Mouse (Mus musculus) heart, embryonic 16.5 days (tissue): Measurements from ENCODE around the gene Gpc6. TPM values are rescaled to one million over a fixed set of nuclear protein-coding genes. Genes with fewer than 3 reads are reported as not detected.

Experiments used
- ATAC-seq: fragments of 200-750 bp; cut with Nextera tagmentation; replicated peaks from 2 replicates; pipeline ENCODE4 v1.8.0; 2017; ENCODE audit warnings: moderate number of reproducible peaks; ENCODE audit not compliant: insufficient read depth, low FRiP score; ENCODE audit errors: extremely low read depth
- H3K27ac ChIP-seq: fragments of 300-500 bp; sonication (generic); 2 replicates; pipeline ENCODE4 v1.5.1; 2014; ENCODE audit warnings: mild to moderate bottlenecking, low read length, control low read depth, moderate library complexity
- H3K27me3 ChIP-seq: fragments of 300-500 bp; sonication (generic); 2 replicates; pipeline ENCODE4 v1.6.1; 2014; ENCODE audit warnings: low read length, mixed read lengths; ENCODE audit not compliant: control insufficient read depth, insufficient read depth
- H3K36me3 ChIP-seq: fragments of 300-500 bp; sonication (generic); 2 replicates; pipeline ENCODE4 v1.6.1; 2014; ENCODE audit not compliant: control insufficient read depth, insufficient read depth
- H3K4me1 ChIP-seq: fragments of 300-500 bp; sonication (generic); 2 replicates; pipeline ENCODE4 v1.6.1; 2014; ENCODE audit warnings: low read length, mixed read lengths; ENCODE audit not compliant: control insufficient read depth, insufficient read depth
- H3K4me2 ChIP-seq: fragments of 300-500 bp; sonication (generic); 2 replicates; pipeline ENCODE4 v1.6.1; 2014; ENCODE audit warnings: low read depth, mild to moderate bottlenecking, control low read depth, low read length
- H3K4me3 ChIP-seq: fragments of 300-500 bp; sonication (generic); 2 replicates; pipeline ENCODE4 v1.5.1; 2014; ENCODE audit warnings: mild to moderate bottlenecking, control low read depth, low read length
- H3K9ac ChIP-seq: fragments of 300-500 bp; sonication (generic); 2 replicates; pipeline ENCODE4 v1.6.1; 2014; ENCODE audit warnings: low read length, control low read depth
- H3K9me3 ChIP-seq: fragments of 300-500 bp; sonication (generic); replicated peaks from 2 replicates; pipeline ENCODE4 v1.6.1; 2016; ENCODE audit warnings: low read length; ENCODE audit not compliant: control insufficient read depth
- WGBS: fragments of 180-500 bp; shearing (Covaris S2); extraction: QIAGEN DNeasy Blood & Tissue Kit; methylation state at CpG from one replicate; pipeline ENCODE4 v1.1.7; 2014; 5-methylcytosine and 5-hydroxymethylcytosine counted together
- microRNA-seq: library from miRNA; unstranded; fragments of <30 nt; microRNA quantifications from one replicate; pipeline ENCODE4, GENCODE M21; 2017
- polyA plus RNA-seq: library from polyadenylated mRNA; unstranded; fragments of >200 nt; fragmentation: Nextera tagmentation; extraction: Ambion mirVana; gene quantifications from 2 replicates; pipeline ENCODE4 v1.2.1, GENCODE M21; 2015

Gpc6 gene
- polyA plus RNA-seq, 1 experiment from 2014 or later: 15.8 TPM

DNA sequence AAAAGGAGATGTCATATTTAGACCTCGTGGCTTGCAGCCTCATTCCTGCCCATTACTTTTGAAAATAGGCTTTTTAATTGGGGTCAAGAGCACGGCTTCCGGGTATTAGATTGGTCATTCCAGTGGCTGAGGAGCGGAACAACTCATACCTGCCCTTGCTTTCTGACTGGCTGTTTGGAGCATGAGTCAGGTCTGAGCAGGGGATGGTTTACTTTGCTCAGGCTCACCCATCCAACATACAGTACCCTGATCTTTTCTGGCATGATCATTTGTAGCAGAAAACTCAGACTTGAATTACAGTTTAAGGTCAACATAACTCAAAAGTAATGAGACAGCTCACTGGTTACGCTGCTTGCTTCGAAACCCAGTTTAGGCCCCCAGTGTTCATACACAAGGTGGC, 1068.7 kb downstream of the Gpc6 start:
- H3K9ac ChIP-seq: no peak overlapping the region
- H3K27ac ChIP-seq: no peak overlapping the region
- peaks cover 64% of the 10 kb centered on the region for H3K27me3 ChIP-seq
- H3K9me3 ChIP-seq: peaks cover 5% of the 10 kb centered on the region
- WGBS: 90% methylated on average over 6 of the region's 6 CpGs
- no peaks in the 10 kb centered on the region for H3K4me1 ChIP-seq
- no peaks in the 10 kb centered on the region for H3K36me3 ChIP-seq
- no peak overlapping the region for H3K4me2 ChIP-seq
- ATAC-seq: no peak
- no peak overlapping the region for H3K4me3 ChIP-seq

DNA sequence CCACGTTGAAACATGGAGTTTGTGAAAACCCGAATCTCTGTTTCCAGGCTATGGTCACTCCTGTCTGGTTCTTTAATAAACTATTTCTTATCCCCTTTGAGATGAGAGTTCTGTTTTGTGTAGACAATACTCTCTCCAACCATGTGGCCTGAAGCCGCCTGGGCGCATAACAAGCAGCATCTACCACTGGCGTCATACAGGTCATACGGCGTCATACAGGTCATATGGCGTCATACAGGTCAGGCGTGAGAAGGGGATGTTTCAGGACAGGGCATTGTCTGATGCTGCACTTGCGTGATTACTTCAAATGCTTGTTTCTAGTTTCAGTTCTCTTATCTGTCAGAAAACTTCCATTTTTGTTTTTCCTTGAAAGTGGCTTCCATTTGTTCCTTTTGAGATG, 1079.3 kb downstream of the Gpc6 start:
- Histone ChIP-seq H3K27me3 (peaks cover 48% of the 10 kb centered on the region), H3K9ac (no peak overlapping the region), H3K36me3 (no peaks in the 10 kb centered on the region), H3K4me3 (no peak overlapping the region), H3K27ac (no peak overlapping the region), H3K4me2 (no peak overlapping the region), H3K9me3 (no peaks in the 10 kb centered on the region), H3K4me1 (peaks cover 16% of the 10 kb centered on the region)
- ATAC-seq: no peak
- 81% methylated on average over 10 of the region's 10 CpGs for WGBS

DNA sequence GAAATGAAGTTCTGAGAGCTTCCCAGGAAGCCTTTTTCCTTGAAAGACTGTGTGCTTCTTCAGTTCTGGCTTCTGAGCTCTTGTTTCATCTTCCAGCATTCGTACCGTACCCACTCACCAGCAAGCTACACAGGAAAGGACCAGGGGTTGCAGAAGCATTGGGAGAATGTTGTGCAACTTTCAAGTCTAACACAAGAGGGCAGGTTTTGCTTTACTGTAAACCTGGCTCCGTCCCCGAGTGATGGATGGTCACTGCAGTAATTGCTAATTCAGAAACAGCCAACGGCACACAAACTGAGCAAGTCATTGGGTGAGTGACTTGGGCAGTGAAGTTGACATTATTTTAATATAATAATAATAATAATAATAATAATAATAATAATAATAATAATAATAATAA, 1080.6 kb downstream of the Gpc6 start:
- 5% methylated on average over 5 of the region's 5 CpGs for WGBS
- H3K36me3 ChIP-seq: no peaks in the 10 kb centered on the region
- no peak overlapping the region for H3K4me2 ChIP-seq
- H3K4me3 ChIP-seq: no peak overlapping the region
- no peak overlapping the region for H3K9ac ChIP-seq
- H3K9me3 ChIP-seq: no peaks in the 10 kb centered on the region
- peaks cover 56% of the 10 kb centered on the region for H3K27me3 ChIP-seq
- no peak for ATAC-seq
- H3K27ac ChIP-seq: no peak overlapping the region
- peaks cover 12% of the 10 kb centered on the region for H3K4me1 ChIP-seq

DNA sequence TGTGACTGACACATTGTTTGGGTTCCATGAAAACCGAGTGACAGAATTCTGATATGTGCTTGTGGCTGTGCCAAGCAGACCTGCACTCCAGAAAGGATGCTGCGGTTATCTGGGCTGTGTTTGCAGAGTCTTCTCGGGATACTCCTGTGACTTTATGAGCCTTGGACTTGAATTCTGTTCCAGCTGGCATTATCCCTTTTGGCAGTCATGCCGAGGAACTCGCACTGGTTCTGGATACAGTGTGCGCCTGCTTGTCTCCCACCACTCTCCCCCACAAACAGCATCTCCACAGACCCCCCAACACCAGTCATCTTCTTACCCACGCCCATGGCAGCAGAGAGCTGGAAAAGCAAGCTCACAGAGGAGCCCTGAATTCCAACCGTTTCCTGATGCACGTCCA, 1084.4 kb downstream of the Gpc6 start:
- WGBS: 64% methylated on average over 9 of the region's 9 CpGs
- H3K9ac ChIP-seq: no peak overlapping the region
- H3K4me1 ChIP-seq: no peaks in the 10 kb centered on the region
- ATAC-seq: no peak
- no peak overlapping the region for H3K27ac ChIP-seq
- H3K36me3 ChIP-seq: no peaks in the 10 kb centered on the region
- no peak overlapping the region for H3K4me2 ChIP-seq
- H3K27me3 ChIP-seq: peaks cover 41% of the 10 kb centered on the region
- no peak overlapping the region for H3K4me3 ChIP-seq
- H3K9me3 ChIP-seq: no peaks in the 10 kb centered on the region

DNA sequence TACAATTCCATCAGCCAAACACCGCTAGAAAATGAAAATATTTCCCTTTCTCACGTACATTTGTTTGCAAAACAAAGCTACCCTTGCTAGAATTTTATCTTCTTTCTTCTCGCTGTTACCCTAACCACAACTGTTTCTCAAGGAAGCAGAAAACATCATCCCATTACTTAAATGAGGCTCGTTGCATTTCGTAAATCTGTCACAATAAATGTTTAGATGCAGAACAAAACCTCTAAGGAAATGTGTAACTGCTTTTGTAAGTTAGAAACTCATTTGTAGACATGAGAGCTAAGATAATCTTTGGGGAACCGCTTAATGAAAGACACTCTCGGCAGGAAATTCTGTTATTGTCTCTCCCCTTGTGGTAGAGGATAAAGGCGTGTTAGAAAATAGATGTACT, 1088.1 kb downstream of the Gpc6 start:
- whole genome bisulfite sequencing: 77% methylated on average over 8 of the region's 8 CpGs

DNA sequence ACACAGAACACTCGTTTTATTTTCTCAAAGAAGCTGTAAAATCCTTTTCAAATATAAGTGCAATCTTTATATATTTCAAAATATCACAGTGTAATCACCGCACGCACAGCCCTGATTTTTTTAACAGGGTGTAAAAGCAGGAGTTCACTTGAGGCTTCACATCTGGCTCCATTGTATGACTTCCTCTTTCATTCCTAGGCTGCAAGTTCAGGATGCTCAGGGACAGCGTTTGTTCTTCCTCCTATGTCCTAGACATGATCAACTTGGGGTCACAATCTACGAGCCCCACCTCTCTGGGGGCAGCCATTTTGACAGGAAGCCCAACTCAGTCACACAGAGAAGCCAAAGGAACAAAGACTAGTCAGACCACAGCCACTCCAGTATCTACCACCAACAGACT, 1094.2 kb downstream of the Gpc6 start:
- WGBS: 64% methylated on average over 5 of the region's 5 CpGs
- Histone ChIP-seq H3K4me3 (no peak overlapping the region), H3K27ac (no peak overlapping the region), H3K9ac (no peak overlapping the region), H3K4me1 (no peaks in the 10 kb centered on the region), H3K9me3 (no peaks in the 10 kb centered on the region), H3K36me3 (no peaks in the 10 kb centered on the region), H3K4me2 (no peak overlapping the region), H3K27me3 (no peaks in the 10 kb centered on the region)
- no peak for ATAC-seq

More for the DNA sequence above, 1088.1 kb downstream of the Gpc6 start:
- no peaks in the 10 kb centered on the region for H3K9me3 ChIP-seq
- no peaks in the 10 kb centered on the region for H3K36me3 ChIP-seq
- H3K27ac ChIP-seq: no peak overlapping the region
- no peaks in the 10 kb centered on the region for H3K4me1 ChIP-seq
- no peak overlapping the region for H3K9ac ChIP-seq
- H3K4me2 ChIP-seq: no peak overlapping the region
- H3K4me3 ChIP-seq: no peak overlapping the region
- ATAC-seq: no peak
- peaks cover 13% of the 10 kb centered on the region for H3K27me3 ChIP-seq

DNA sequence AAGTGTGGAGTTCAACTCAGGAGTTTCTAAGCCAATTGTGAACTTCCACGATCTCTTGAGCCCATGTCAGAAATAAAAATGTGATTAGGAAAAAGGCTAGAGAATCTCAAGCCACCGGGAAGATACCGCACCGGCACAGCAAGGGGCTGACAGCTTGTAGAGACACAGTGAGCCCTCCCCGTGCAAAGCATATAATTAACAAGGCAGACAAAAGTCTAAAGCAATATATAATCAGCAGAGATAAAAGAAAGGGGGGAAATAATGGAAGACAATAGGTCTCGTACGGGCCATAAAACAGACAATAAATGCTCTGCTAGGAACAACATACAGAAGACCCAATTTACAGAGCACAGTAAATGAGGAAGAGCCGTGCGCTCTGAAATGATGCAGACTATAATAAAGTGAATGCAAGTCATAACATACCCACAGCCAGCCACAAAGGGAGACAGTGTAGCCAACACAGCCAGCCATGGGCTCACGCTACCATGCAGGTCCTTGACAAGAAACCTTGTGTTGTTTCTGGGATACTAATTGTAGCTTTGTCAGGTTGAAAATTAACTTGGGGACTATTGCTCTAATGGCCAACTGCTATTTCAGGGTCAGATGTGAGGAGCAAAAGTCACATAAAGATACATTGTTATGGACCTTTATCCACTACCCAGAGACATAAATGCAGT, 1096.9 kb downstream of the Gpc6 start:
- H3K9me3 ChIP-seq: no peaks in the 10 kb centered on the region
- WGBS: 80% methylated on average over 10 of the region's 10 CpGs

More for the DNA sequence above, 1096.9 kb downstream of the Gpc6 start:
- H3K9ac ChIP-seq: no peak overlapping the region
- no peaks in the 10 kb centered on the region for H3K4me1 ChIP-seq
- no peak overlapping the region for H3K27ac ChIP-seq
- no peak for ATAC-seq
- no peaks in the 10 kb centered on the region for H3K36me3 ChIP-seq
- no peak overlapping the region for H3K4me3 ChIP-seq
- no peaks in the 10 kb centered on the region for H3K27me3 ChIP-seq
- no peak overlapping the region for H3K4me2 ChIP-seq

Small RNA genes lying within 50 kb of the gene (microRNA-seq; reads per million reads assigned to microRNA genes)
- not detected for gene Mir6239
